Mouse (Mus musculus) olfactory bulb, adult 2 months (tissue): Measurements from ENCODE around the gene Asic2.

Experiments
- CTCF ChIP-seq: fragments of 200-500 bp; IDR thresholded peaks from 2 replicates; pipeline ENCODE4 v1.5.1; 2012; ENCODE audit warnings: low read depth, mild to moderate bottlenecking, low read length, moderate library complexity; ENCODE audit not compliant: insufficient read depth
- POLR2A ChIP-seq: fragments of 200-500 bp; IDR thresholded peaks from 2 replicates; pipeline ENCODE4 v1.6.1; 2012; ENCODE audit warnings: mild to moderate bottlenecking, low read depth, low read length, moderate library complexity; ENCODE audit not compliant: insufficient read depth

DNA sequence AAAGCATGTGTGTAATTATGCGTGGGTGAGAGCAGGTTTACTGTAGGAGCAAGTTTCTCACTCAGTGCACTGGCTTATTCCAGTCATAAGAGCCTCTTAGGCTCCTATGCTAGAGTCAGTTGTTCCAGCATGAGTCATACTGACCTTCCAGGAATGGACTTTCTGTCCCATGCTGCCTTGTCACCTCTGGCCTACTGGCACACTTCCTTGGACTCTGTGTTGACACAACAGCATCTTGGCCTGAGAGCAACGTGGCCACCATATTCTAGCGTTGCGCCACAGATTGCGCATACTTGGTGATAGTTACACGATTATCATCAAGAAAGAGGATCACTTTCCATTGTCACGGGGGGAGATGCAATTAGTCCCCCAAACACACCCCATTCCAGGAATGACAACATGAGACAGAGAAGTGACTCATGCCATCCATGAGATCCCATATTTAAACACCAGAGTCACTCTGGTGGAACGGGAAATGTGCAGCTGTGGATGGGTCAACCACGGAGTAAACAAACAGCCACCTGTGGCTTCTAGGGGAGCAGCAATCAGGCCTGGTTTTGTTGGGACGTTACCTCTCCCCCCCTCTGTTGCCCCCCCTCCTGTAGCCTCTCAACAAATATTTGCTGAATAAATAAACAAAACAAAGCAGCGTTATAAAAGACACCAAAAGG lies 1019.1 kb downstream of the Asic2 start:
- no peak for TF ChIP-seq CTCF
- TF ChIP-seq POLR2A = no peak
